Mouse (Mus musculus): ENCODE results near the gene Gtf2b. TPM values are rescaled to one million over a fixed set of nuclear protein-coding genes. Genes with fewer than 3 reads are reported as not detected.
A peak's percentile ranks its signal among the peaks of the same experiment; 100 is the strongest.

Gtf2b gene
- polyA plus RNA-seq (2015; fragmentation: Nextera tagmentation; extraction: Ambion mirVana) = 70.7 and 75.3 TPM in 2 replicates

DNA sequence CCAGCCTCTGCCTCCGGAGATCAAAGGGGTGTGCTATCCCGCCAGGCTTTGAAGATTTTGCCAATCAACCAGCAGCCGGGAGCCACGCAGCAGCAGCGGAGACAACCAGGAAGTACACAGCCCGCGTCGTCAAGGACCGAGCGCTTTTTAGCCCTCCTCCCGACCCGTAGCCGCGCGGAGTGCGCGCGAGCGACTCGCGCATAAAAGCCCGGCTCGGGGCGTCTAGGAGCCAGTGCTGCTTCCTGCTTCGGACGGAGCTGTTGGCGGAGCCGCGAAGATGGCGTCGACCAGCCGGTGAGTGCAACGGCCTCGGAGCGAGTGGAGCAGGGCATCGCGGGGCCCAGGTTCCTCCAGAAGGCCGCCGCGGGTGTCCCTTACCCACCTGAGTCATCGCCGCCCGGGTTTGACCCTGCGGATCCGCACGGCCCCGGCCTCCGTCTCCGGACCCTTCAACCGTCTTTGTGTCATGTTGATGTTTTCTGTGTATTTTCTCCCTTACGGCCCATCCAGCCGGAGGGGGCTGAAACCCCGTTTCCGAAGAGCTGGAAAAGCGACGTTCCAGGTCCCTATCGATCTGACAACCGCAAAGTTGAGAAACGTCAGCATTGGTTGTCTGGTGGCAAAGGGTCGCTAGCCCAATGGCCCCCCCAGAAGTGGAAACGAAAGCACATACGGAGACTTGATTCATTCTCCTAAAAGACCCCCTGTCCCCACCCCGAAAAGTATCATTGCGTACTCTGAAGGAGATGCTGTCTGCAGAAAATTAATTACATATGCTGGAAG is at the start of gene Gtf2b:
TSS of gene Gtf2b (plus strand) at position 51 of the 783 bp plus-strand sequence.
- Histone ChIP-seq H3K27ac (peak within 1 kb of the TSS; percentile 86), H3K4me1 (peaks cover 5% of the 10 kb centered on the region), H3K27me3 (replicated peaks) (no peaks in the 10 kb centered on the region), H3K4me2 (peak within 1 kb of the TSS; percentile 75), H3K36me3 (no peaks in the 10 kb centered on the region), H3K9me3 (no peaks in the 10 kb centered on the region), H3K4me3 (replicated peaks) (peak within 1 kb of the TSS; percentile 95), H3K9ac (peak within 1 kb of the TSS; percentile 84)
- ATAC-seq (ENCODE audit: insufficient read depth, low FRiP score, low read depth) = peak; percentile 100
- under 1% methylated on average over 64 of the region's 64 CpGs for WGBS

GRCm38 (mm10) chr3:142725481-142725880 is 39.4 kb upstream of the Gtf2b start:
- 55% methylated on average over 2 of the region's 2 CpGs for WGBS
- H3K9ac ChIP-seq = no peak overlapping the region
- no peak overlapping the region for H3K4me3 ChIP-seq (replicated peaks)
- no peaks in the 10 kb centered on the region for H3K27me3 ChIP-seq (replicated peaks)
- peak; percentile 85; the same call in 1 of the 2 replicates for ATAC-seq (ENCODE audit: insufficient read depth, low FRiP score, low read depth)
- H3K9me3 ChIP-seq = no peaks in the 10 kb centered on the region
- 0 out of 2 replicates have a peak, but pooled peaks cover 4% of the 10 kb centered on the region for H3K36me3 ChIP-seq
- no peaks in the 10 kb centered on the region for H3K4me1 ChIP-seq
- H3K27ac ChIP-seq = no peak overlapping the region; the same call in 1 of the 2 replicates
- no peak overlapping the region for H3K4me2 ChIP-seq

DNA sequence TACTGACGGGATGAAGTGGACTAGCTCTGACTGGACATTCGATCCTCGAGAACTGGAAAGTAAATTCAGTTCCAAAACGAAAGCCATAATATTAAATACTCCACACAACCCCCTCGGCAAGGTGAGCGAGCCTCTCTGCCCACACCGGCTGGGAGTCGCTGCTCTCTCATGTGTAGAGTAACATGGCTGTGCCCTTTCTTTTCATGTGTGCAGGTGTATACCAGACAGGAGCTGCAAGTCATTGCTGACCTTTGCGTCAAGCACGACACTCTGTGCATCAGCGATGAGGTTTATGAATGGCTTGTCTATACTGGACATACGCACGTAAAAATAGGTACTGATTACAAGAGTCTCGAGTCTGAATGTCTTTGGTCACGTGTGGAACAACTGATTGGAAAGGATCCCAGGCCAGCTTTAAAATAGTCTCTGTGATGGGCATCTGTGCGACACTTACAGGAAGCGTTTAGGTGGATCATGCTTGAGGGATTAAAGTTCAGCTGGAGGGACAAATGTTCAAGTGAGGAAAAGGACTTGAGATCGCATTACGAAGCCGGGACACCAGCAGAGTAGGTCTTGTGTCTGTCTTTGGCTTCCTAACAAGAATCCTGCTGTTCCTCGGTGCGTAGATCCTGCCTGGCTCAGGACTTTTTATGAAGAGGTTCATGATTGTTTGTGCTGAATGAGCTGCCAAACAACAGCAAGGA is 38.7 kb upstream of the Gtf2b start:
- H3K27ac ChIP-seq = no peak overlapping the region
- 81% methylated on average over 22 of the region's 22 CpGs for WGBS
- H3K4me1 ChIP-seq = no peaks in the 10 kb centered on the region
- H3K27me3 ChIP-seq (replicated peaks) = no peaks in the 10 kb centered on the region
- H3K9me3 ChIP-seq = no peaks in the 10 kb centered on the region
- H3K36me3 ChIP-seq = 0 out of 2 replicates have a peak, but pooled peaks cover 4% of the 10 kb centered on the region
- H3K4me2 ChIP-seq = no peak overlapping the region
- 0 out of 2 replicates have a peak, but pooled peaks have one; percentile 35 for ATAC-seq (ENCODE audit: insufficient read depth, low FRiP score, low read depth)
- no peak overlapping the region for H3K9ac ChIP-seq
- no peak overlapping the region for H3K4me3 ChIP-seq (replicated peaks)

- no peak for ATAC-seq (ENCODE audit: insufficient read depth, low FRiP score, low read depth)
- no peaks in the 10 kb centered on the region for H3K36me3 ChIP-seq
- no peaks in the 10 kb centered on the region for H3K27me3 ChIP-seq (replicated peaks)
- WGBS = 49% methylated on average over 12 of the region's 12 CpGs
- H3K9me3 ChIP-seq = no peaks in the 10 kb centered on the region
- no peaks in the 10 kb centered on the region for H3K4me1 ChIP-seq
- no peak overlapping the region for H3K9ac ChIP-seq
- H3K4me3 ChIP-seq (replicated peaks) = no peak overlapping the region
- no peak overlapping the region for H3K4me2 ChIP-seq
- no peak overlapping the region for H3K27ac ChIP-seq
Observed at GRCm38 (mm10) chr3:142734291-142734690, 30.6 kb upstream of the Gtf2b start.

DNA sequence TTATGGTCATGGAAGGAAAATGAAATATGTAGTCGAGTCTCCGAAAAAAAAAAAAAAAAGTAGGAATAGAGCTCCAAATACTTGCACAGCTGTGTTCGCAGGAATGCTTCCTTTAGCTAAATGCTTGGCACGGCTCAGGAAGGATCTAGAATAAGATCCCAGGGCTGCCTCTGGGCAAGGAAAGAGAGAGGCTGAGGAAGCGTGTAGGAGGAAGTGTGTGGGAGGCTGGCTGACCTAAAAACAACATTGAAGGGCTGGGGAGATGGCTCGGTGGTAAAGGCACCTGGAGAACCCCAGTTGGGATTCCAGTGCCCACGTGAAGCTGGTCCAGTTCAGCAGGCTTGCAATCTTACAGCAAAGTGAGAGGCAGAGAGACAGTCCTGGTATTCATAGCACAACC is 23.9 kb upstream of the Gtf2b start:
- Histone ChIP-seq H3K27me3 (replicated peaks) (no peaks in the 10 kb centered on the region), H3K9me3 (no peaks in the 10 kb centered on the region), H3K36me3 (no peaks in the 10 kb centered on the region), H3K9ac (no peak overlapping the region), H3K4me3 (replicated peaks) (no peak overlapping the region), H3K27ac (no peak overlapping the region), H3K4me1 (no peaks in the 10 kb centered on the region), H3K4me2 (no peak overlapping the region)
- ATAC-seq (ENCODE audit: insufficient read depth, low FRiP score, low read depth) = no peak
- 56% methylated on average over 7 of the region's 7 CpGs for WGBS

GRCm38 (mm10) chr3:142743973-142744898 is 20.6 kb upstream of the Gtf2b start:
- no peak overlapping the region for H3K4me3 ChIP-seq (replicated peaks)
- no peaks in the 10 kb centered on the region for H3K9me3 ChIP-seq
- H3K27me3 ChIP-seq (replicated peaks) = no peaks in the 10 kb centered on the region
- H3K9ac ChIP-seq = no peak overlapping the region
- WGBS = 58% methylated on average over 21 of the region's 21 CpGs
- H3K27ac ChIP-seq = no peak overlapping the region
- no peaks in the 10 kb centered on the region for H3K36me3 ChIP-seq
- 0 out of 2 replicates have a peak, but pooled peaks have one; percentile 18 for ATAC-seq (ENCODE audit: insufficient read depth, low FRiP score, low read depth)
- H3K4me1 ChIP-seq = no peaks in the 10 kb centered on the region
- no peak overlapping the region for H3K4me2 ChIP-seq

- Histone ChIP-seq H3K4me1 (no peaks in the 10 kb centered on the region), H3K9me3 (no peaks in the 10 kb centered on the region), H3K9ac (no peak overlapping the region), H3K4me2 (no peak overlapping the region), H3K4me3 (replicated peaks) (no peak overlapping the region), H3K27me3 (replicated peaks) (no peaks in the 10 kb centered on the region), H3K27ac (no peak overlapping the region), H3K36me3 (no peaks in the 10 kb centered on the region)
- 95% methylated on average over 2 of the region's 2 CpGs for WGBS
- ATAC-seq (ENCODE audit: insufficient read depth, low FRiP score, low read depth) = no peak
Observed at GRCm38 (mm10) chr3:142745076-142745475, 19.8 kb upstream of the Gtf2b start.

GRCm38 (mm10) chr3:142747673-142748072 is 17.2 kb upstream of the Gtf2b start:
- no peak overlapping the region for H3K9ac ChIP-seq
- ATAC-seq (ENCODE audit: insufficient read depth, low FRiP score, low read depth) = no peak
- no peak overlapping the region for H3K4me2 ChIP-seq
- no peaks in the 10 kb centered on the region for H3K27me3 ChIP-seq (replicated peaks)
- 97% methylated on average over 7 of the region's 7 CpGs for WGBS
- no peaks in the 10 kb centered on the region for H3K9me3 ChIP-seq
- no peak overlapping the region for H3K27ac ChIP-seq
- no peaks in the 10 kb centered on the region for H3K4me1 ChIP-seq
- no peak overlapping the region for H3K4me3 ChIP-seq (replicated peaks)
- no peaks in the 10 kb centered on the region for H3K36me3 ChIP-seq

DNA sequence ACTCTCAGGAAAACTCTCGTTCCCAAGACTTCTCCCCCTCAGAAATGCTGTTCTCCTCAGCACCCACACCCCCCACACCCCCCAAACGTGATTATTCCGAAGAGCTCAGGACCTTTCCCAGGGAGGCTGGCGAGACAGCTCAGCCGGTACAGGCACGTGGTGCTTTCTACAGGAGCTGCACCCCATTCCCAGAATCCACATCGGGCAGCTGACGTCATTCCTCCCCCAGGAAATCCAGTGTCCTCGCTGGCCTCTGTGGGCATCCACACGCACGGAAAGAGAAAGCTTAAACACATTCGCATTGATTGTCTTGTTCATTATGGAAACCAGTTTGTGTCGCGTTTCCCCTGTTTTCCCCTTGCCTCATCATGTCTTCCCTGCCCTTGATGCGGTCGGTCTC is 15.7 kb upstream of the Gtf2b start:
- H3K9ac ChIP-seq = no peak overlapping the region

GRCm38 (mm10) chr3:142755132-142755867 is 9.5 kb upstream of the Gtf2b start:
- H3K4me1 ChIP-seq = no peaks in the 10 kb centered on the region
- no peaks in the 10 kb centered on the region for H3K36me3 ChIP-seq
- no peaks in the 10 kb centered on the region for H3K27me3 ChIP-seq (replicated peaks)
- no peak overlapping the region for H3K27ac ChIP-seq
- no peak overlapping the region for H3K4me2 ChIP-seq
- H3K9me3 ChIP-seq = no peaks in the 10 kb centered on the region
- no peak for ATAC-seq (ENCODE audit: insufficient read depth, low FRiP score, low read depth)
- no peak overlapping the region for H3K4me3 ChIP-seq (replicated peaks)
- H3K9ac ChIP-seq = no peak overlapping the region
- WGBS = 77% methylated on average over 18 of the region's 18 CpGs

More for the DNA sequence above, 15.7 kb upstream of the Gtf2b start:
- Histone ChIP-seq H3K4me2 (no peak overlapping the region), H3K27ac (no peak overlapping the region), H3K27me3 (replicated peaks) (no peaks in the 10 kb centered on the region), H3K4me3 (replicated peaks) (no peak overlapping the region), H3K4me1 (no peaks in the 10 kb centered on the region), H3K36me3 (no peaks in the 10 kb centered on the region), H3K9me3 (no peaks in the 10 kb centered on the region)
- no peak for ATAC-seq (ENCODE audit: insufficient read depth, low FRiP score, low read depth)
- 82% methylated on average over 16 of the region's 16 CpGs for WGBS

DNA sequence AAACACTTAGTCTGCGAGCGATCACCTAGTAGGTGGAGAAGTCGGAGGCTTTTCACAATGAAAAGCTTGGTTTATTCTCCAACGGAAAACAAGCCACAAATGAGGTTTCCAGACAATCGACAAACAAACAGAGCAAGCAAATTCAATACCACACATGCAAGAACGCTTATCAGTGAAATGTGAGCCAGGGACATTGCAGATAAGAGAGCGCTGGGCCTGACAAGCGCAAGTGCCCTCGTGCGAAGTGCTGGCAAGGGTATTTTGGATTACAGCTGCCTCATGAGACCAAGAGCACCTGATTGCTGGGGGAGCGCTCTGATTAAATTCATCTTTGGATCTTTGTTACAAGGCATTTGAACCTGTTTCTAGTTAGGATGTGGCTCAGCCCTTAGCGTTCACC is 7.0 kb upstream of the Gtf2b start:
- no peak overlapping the region for H3K27ac ChIP-seq
- no peaks in the 10 kb centered on the region for H3K27me3 ChIP-seq (replicated peaks)
- no peak overlapping the region for H3K4me3 ChIP-seq (replicated peaks)
- peak overlapping the region; percentile 25; the same call in 1 of the 2 replicates for H3K4me2 ChIP-seq
- peak; percentile 56; the same call in 1 of the 2 replicates for ATAC-seq (ENCODE audit: insufficient read depth, low FRiP score, low read depth)
- H3K4me1 ChIP-seq = no peaks in the 10 kb centered on the region
- no peaks in the 10 kb centered on the region for H3K36me3 ChIP-seq
- WGBS = 40% methylated on average over 12 of the region's 12 CpGs
- no peak overlapping the region for H3K9ac ChIP-seq
- no peaks in the 10 kb centered on the region for H3K9me3 ChIP-seq

Measured in stomach, embryonic 15.5 days (tissue).